Mouse (Mus musculus): Measurements from ENCODE around the gene Kcnn1. TPM values are rescaled to one million over a fixed set of nuclear protein-coding genes. Genes with fewer than 3 reads are reported as not detected.

Gene Kcnn1
- polyA plus RNA-seq, 1 experiment from 2014 or later, result 1.8 TPM

Small RNAs within 50 kb of the gene (microRNA-seq; reads per million reads assigned to microRNA genes)
- gene Mir7067 (not detected), gene Mir7240 (1.1 reads per million)

Other genes starting within 250 kb of the Kcnn1 start
- gene Lrrc25, start 247.1 kb downstream of the Kcnn1 start, polyA plus RNA-seq (2014; fragmentation: Nextera tagmentation; extraction: Ambion mirVana), result 1.3 and 3.2 TPM in 2 replicates
- gene Gdf15, start 230.8 kb downstream of the Kcnn1 start, polyA plus RNA-seq (2014; fragmentation: Nextera tagmentation; extraction: Ambion mirVana), result 1.1 TPM in 2 replicates
- gene Pgpep1, start 202.9 kb downstream of the Kcnn1 start, polyA plus RNA-seq (2014; fragmentation: Nextera tagmentation; extraction: Ambion mirVana), result 39.7 and 46.6 TPM in 2 replicates
- gene Lsm4, start 190.0 kb downstream of the Kcnn1 start, polyA plus RNA-seq (2014; fragmentation: Nextera tagmentation; extraction: Ambion mirVana), result 316 and 334 TPM in 2 replicates
- 122 and 137 TPM in 2 replicates for gene Jund, start 164.3 kb downstream of the Kcnn1 start, polyA plus RNA-seq (2014; fragmentation: Nextera tagmentation; extraction: Ambion mirVana)
- gene Iqcn, start 159.8 kb downstream of the Kcnn1 start, polyA plus RNA-seq (2014; fragmentation: Nextera tagmentation; extraction: Ambion mirVana), result not detected in 2 replicates
- not detected in 2 replicates for gene Gm3336, start 144.7 kb downstream of the Kcnn1 start, polyA plus RNA-seq (2014; fragmentation: Nextera tagmentation; extraction: Ambion mirVana)
- 0.08 and 0.23 TPM in 2 replicates for gene Pde4c, start 139.5 kb downstream of the Kcnn1 start, polyA plus RNA-seq (2014; fragmentation: Nextera tagmentation; extraction: Ambion mirVana)
- gene Rab3a, start 108.6 kb downstream of the Kcnn1 start, polyA plus RNA-seq (2014; fragmentation: Nextera tagmentation; extraction: Ambion mirVana), result 24.1 and 25.7 TPM in 2 replicates
- 44.0 and 47.4 TPM in 2 replicates for gene Mpv17l2, start 102.3 kb downstream of the Kcnn1 start, polyA plus RNA-seq (2014; fragmentation: Nextera tagmentation; extraction: Ambion mirVana)
- gene Pik3r2, start 86.5 kb downstream of the Kcnn1 start, polyA plus RNA-seq (2014; fragmentation: Nextera tagmentation; extraction: Ambion mirVana), result 23.1 and 26.7 TPM in 2 replicates
- gene Mast3, start 58.2 kb downstream of the Kcnn1 start, polyA plus RNA-seq (2014; fragmentation: Nextera tagmentation; extraction: Ambion mirVana), result 6.7 and 9.4 TPM in 2 replicates
- gene Il12rb1, start 54.8 kb downstream of the Kcnn1 start, polyA plus RNA-seq (2014; fragmentation: Nextera tagmentation; extraction: Ambion mirVana), result 0.09 TPM in 1 of 2 replicates, not detected in the other
- 2.5 and 2.8 TPM in 2 replicates for gene Arrdc2, start 23.5 kb downstream of the Kcnn1 start, polyA plus RNA-seq (2014; fragmentation: Nextera tagmentation; extraction: Ambion mirVana)
- 78.5 and 78.7 TPM in 2 replicates for gene Ccdc124, start 10.7 kb upstream of the Kcnn1 start, polyA plus RNA-seq (2014; fragmentation: Nextera tagmentation; extraction: Ambion mirVana)
- gene Slc5a5, start 29.5 kb upstream of the Kcnn1 start, polyA plus RNA-seq (2014; fragmentation: Nextera tagmentation; extraction: Ambion mirVana), result not detected in 2 replicates
- 3,308 and 3,796 TPM in 2 replicates for gene Rpl18a, start 34.2 kb upstream of the Kcnn1 start, polyA plus RNA-seq (2014; fragmentation: Nextera tagmentation; extraction: Ambion mirVana)
- 24.8 and 29.9 TPM in 2 replicates for gene Map1s, start 42.7 kb upstream of the Kcnn1 start, polyA plus RNA-seq (2014; fragmentation: Nextera tagmentation; extraction: Ambion mirVana)